Mouse (Mus musculus) liver, embryonic 13.5 days (tissue): ENCODE measurements at regions not wholly inside any gene's neighbourhood (a gene's known extent, or its start where the extent isn't known, plus 50 kb on each side); places are given as distances from the start of the nearest gene placed in this dataset.

Experiments
- ATAC-seq: fragments of 200-750 bp; cut with Nextera tagmentation; 2 replicates; pipeline ENCODE4 v1.8.0; 2017; ENCODE audit warnings: low read depth, mild to moderate bottlenecking, moderate number of reproducible peaks, moderate library complexity
- DNase-seq: peaks from one replicate; pipeline ENCODE4 v3.0.0; 2022
- H3K27ac ChIP-seq: fragments of 300-500 bp; sonication (generic); 2 replicates; pipeline ENCODE4 v1.5.1; 2015; ENCODE audit warnings: moderate library complexity, mild to moderate bottlenecking, inconsistent platforms
- H3K27me3 ChIP-seq: fragments of 300-500 bp; sonication (generic); 2 replicates; pipeline ENCODE4 v1.6.1; 2015; ENCODE audit warnings: mild to moderate bottlenecking, inconsistent platforms
- H3K36me3 ChIP-seq: fragments of 300-500 bp; sonication (generic); 2 replicates; pipeline ENCODE4 v1.6.1; 2015; ENCODE audit warnings: mild to moderate bottlenecking, inconsistent platforms
- H3K4me1 ChIP-seq: fragments of 300-500 bp; sonication (generic); replicated peaks from 2 replicates; pipeline ENCODE4 v1.6.1; 2015; ENCODE audit warnings: inconsistent platforms
- H3K4me2 ChIP-seq: fragments of 300-500 bp; sonication (generic); 2 replicates; pipeline ENCODE4 v1.6.1; 2015; ENCODE audit warnings: inconsistent platforms, mild to moderate bottlenecking, moderate library complexity
- H3K4me3 ChIP-seq: fragments of 300-500 bp; sonication (generic); replicated peaks from 2 replicates; pipeline ENCODE4 v1.5.1; 2015; ENCODE audit warnings: mild to moderate bottlenecking, inconsistent platforms
- H3K9ac ChIP-seq: fragments of 300-500 bp; sonication (generic); 2 replicates; pipeline ENCODE4 v1.6.1; 2015; ENCODE audit warnings: mild to moderate bottlenecking, inconsistent platforms
- H3K9me3 ChIP-seq: fragments of 300-500 bp; sonication (generic); replicated peaks from 2 replicates; pipeline ENCODE4 v1.6.1; 2016; ENCODE audit warnings: inconsistent platforms
- WGBS: fragments of 180-500 bp; shearing (Covaris S2); methylation state at CpG from one replicate; pipeline ENCODE4 v1.1.7; 2015; ENCODE audit not compliant: insufficient replicate concordance; 5-methylcytosine and 5-hydroxymethylcytosine counted together

- DNase-seq (no peak), ATAC-seq (no peak)
- Histone ChIP-seq H3K9me3 (no peaks in the 10 kb centered on the region), H3K4me1 (no peaks in the 10 kb centered on the region), H3K36me3 (no peaks in the 10 kb centered on the region), H3K4me2 (no peak overlapping the region), H3K9ac (no peak overlapping the region), H3K4me3 (no peak overlapping the region), H3K27ac (no peak overlapping the region), H3K27me3 (no peaks in the 10 kb centered on the region)
- 84% methylated on average over 15 of the region's 15 CpGs for WGBS
Measured at GRCm38 (mm10) chr6:143287322-143287721, 120.3 kb downstream of the Etnk1 start.

- Histone ChIP-seq H3K27ac (no peak overlapping the region), H3K9me3 (no peaks in the 10 kb centered on the region), H3K4me3 (no peak overlapping the region), H3K36me3 (no peaks in the 10 kb centered on the region), H3K4me1 (no peaks in the 10 kb centered on the region), H3K9ac (no peak overlapping the region), H3K4me2 (no peak overlapping the region), H3K27me3 (no peaks in the 10 kb centered on the region)
- ATAC-seq = no peak
- DNase-seq = no peak
- WGBS = 75% methylated on average over 19 of the region's 19 CpGs
Measured at GRCm38 (mm10) chr6:143288491-143289130, 121.6 kb downstream of the Etnk1 start.

- no peaks in the 10 kb centered on the region for H3K27me3 ChIP-seq
- H3K9ac ChIP-seq = no peak overlapping the region
- WGBS = 37% methylated on average over 3 of the region's 3 CpGs
- H3K4me2 ChIP-seq = no peak overlapping the region
- H3K36me3 ChIP-seq = no peaks in the 10 kb centered on the region
- no peak for ATAC-seq
- no peaks in the 10 kb centered on the region for H3K9me3 ChIP-seq
- H3K4me1 ChIP-seq = no peaks in the 10 kb centered on the region
- no peak overlapping the region for H3K4me3 ChIP-seq
- H3K27ac ChIP-seq = no peak overlapping the region
- DNase-seq = no peak
Measured at GRCm38 (mm10) chr6:143293648-143294047, 126.6 kb downstream of the Etnk1 start.

GRCm38 (mm10) chr6:143298391-143298790 is 131.4 kb downstream of the Etnk1 start:
- no peaks in the 10 kb centered on the region for H3K4me1 ChIP-seq
- H3K27ac ChIP-seq = no peak overlapping the region
- no peaks in the 10 kb centered on the region for H3K9me3 ChIP-seq
- no peak overlapping the region for H3K4me2 ChIP-seq
- H3K27me3 ChIP-seq = no peaks in the 10 kb centered on the region
- H3K4me3 ChIP-seq = no peak overlapping the region
- H3K9ac ChIP-seq = no peak overlapping the region
- DNase-seq = no peak
- H3K36me3 ChIP-seq = no peaks in the 10 kb centered on the region
- ATAC-seq = no peak
- WGBS = 70% methylated on average over 5 of the region's 5 CpGs

GRCm38 (mm10) chr6:143301414-143301813 is 134.4 kb downstream of the Etnk1 start:
- Histone ChIP-seq H3K27me3 (no peaks in the 10 kb centered on the region), H3K27ac (no peak overlapping the region), H3K36me3 (no peaks in the 10 kb centered on the region), H3K4me3 (no peak overlapping the region), H3K9me3 (no peaks in the 10 kb centered on the region), H3K4me1 (no peaks in the 10 kb centered on the region), H3K4me2 (no peak overlapping the region), H3K9ac (no peak overlapping the region)
- ATAC-seq (no peak), DNase-seq (no peak)
- WGBS = 79% methylated on average over 10 of the region's 10 CpGs

GRCm38 (mm10) chr6:143307327-143307726 is 140.3 kb downstream of the Etnk1 start:
- no peak overlapping the region for H3K9ac ChIP-seq
- no peaks in the 10 kb centered on the region for H3K4me1 ChIP-seq
- no peak overlapping the region for H3K27ac ChIP-seq
- 62% methylated on average over 6 of the region's 6 CpGs for WGBS
- H3K4me3 ChIP-seq = no peak overlapping the region
- H3K9me3 ChIP-seq = 0 out of 2 replicates have a peak, but pooled peaks cover 3% of the 10 kb centered on the region
- DNase-seq = no peak
- ATAC-seq = no peak
- H3K36me3 ChIP-seq = no peaks in the 10 kb centered on the region
- no peaks in the 10 kb centered on the region for H3K27me3 ChIP-seq
- no peak overlapping the region for H3K4me2 ChIP-seq

GRCm38 (mm10) chr6:143315859-143316258 is 148.8 kb downstream of the Etnk1 start:
- DNase-seq (no peak), ATAC-seq (no peak)
- H3K9ac ChIP-seq = no peak overlapping the region
- H3K27ac ChIP-seq = no peak overlapping the region
- no peaks in the 10 kb centered on the region for H3K36me3 ChIP-seq
- no peaks in the 10 kb centered on the region for H3K9me3 ChIP-seq
- H3K4me2 ChIP-seq = no peak overlapping the region
- WGBS = 52% methylated on average over 9 of the region's 9 CpGs
- no peaks in the 10 kb centered on the region for H3K4me1 ChIP-seq
- H3K27me3 ChIP-seq = no peaks in the 10 kb centered on the region
- no peak overlapping the region for H3K4me3 ChIP-seq

GRCm38 (mm10) chr6:143320426-143320825 is 153.4 kb downstream of the Etnk1 start:
- H3K4me3 ChIP-seq = no peak overlapping the region
- WGBS = 52% methylated on average over 7 of the region's 7 CpGs
- DNase-seq (no peak), ATAC-seq (no peak)
- no peak overlapping the region for H3K4me2 ChIP-seq
- no peak overlapping the region for H3K27ac ChIP-seq
- no peaks in the 10 kb centered on the region for H3K4me1 ChIP-seq
- no peak overlapping the region for H3K9ac ChIP-seq
- no peaks in the 10 kb centered on the region for H3K9me3 ChIP-seq
- H3K36me3 ChIP-seq = no peaks in the 10 kb centered on the region
- H3K27me3 ChIP-seq = no peaks in the 10 kb centered on the region

- H3K27ac ChIP-seq = no peak overlapping the region
- no peak overlapping the region for H3K9ac ChIP-seq
- H3K4me3 ChIP-seq = no peak overlapping the region
- no peaks in the 10 kb centered on the region for H3K4me1 ChIP-seq
- H3K9me3 ChIP-seq = 0 out of 2 replicates have a peak, but pooled peaks cover 2% of the 10 kb centered on the region
- no peak overlapping the region for H3K4me2 ChIP-seq
- ATAC-seq = no peak
- DNase-seq = no peak
- no peaks in the 10 kb centered on the region for H3K27me3 ChIP-seq
- no peaks in the 10 kb centered on the region for H3K36me3 ChIP-seq
- WGBS = 43% methylated on average over 8 of the region's 8 CpGs
Measured at GRCm38 (mm10) chr6:143324636-143325035, 157.6 kb downstream of the Etnk1 start.

- no peak overlapping the region for H3K27ac ChIP-seq
- H3K4me1 ChIP-seq = no peaks in the 10 kb centered on the region
- peak overlapping the region; percentile 22; the same call in 1 of the 2 replicates for H3K4me3 ChIP-seq
- no peaks in the 10 kb centered on the region for H3K27me3 ChIP-seq
- H3K9ac ChIP-seq = no peak overlapping the region
- peak overlapping the region; percentile 23 for H3K4me2 ChIP-seq
- ATAC-seq = no peak
- 70% methylated on average over 22 of the region's 22 CpGs for WGBS
- H3K9me3 ChIP-seq = 0 out of 2 replicates have a peak, but pooled peaks cover 2% of the 10 kb centered on the region
- H3K36me3 ChIP-seq = no peaks in the 10 kb centered on the region
- no peak for DNase-seq
Measured at GRCm38 (mm10) chr6:143326956-143327722, 160.1 kb downstream of the Etnk1 start.

- H3K9ac ChIP-seq = no peak overlapping the region
- H3K4me2 ChIP-seq = no peak overlapping the region
- H3K4me1 ChIP-seq = no peaks in the 10 kb centered on the region
- H3K36me3 ChIP-seq = no peaks in the 10 kb centered on the region
- WGBS = 73% methylated on average over 8 of the region's 8 CpGs
- no peak overlapping the region for H3K27ac ChIP-seq
- DNase-seq (no peak), ATAC-seq (no peak)
- no peaks in the 10 kb centered on the region for H3K27me3 ChIP-seq
- H3K9me3 ChIP-seq = 0 out of 2 replicates have a peak, but pooled peaks cover 2% of the 10 kb centered on the region
- no peak overlapping the region for H3K4me3 ChIP-seq
Measured at GRCm38 (mm10) chr6:143327788-143328187, 160.8 kb downstream of the Etnk1 start.

GRCm38 (mm10) chr6:143328202-143328601 is 161.2 kb downstream of the Etnk1 start:
- H3K9me3 ChIP-seq = 0 out of 2 replicates have a peak, but pooled peaks cover 2% of the 10 kb centered on the region
- DNase-seq (no peak), ATAC-seq (no peak)
- H3K4me2 ChIP-seq = no peak overlapping the region
- no peaks in the 10 kb centered on the region for H3K27me3 ChIP-seq
- 74% methylated on average over 9 of the region's 9 CpGs for WGBS
- no peaks in the 10 kb centered on the region for H3K36me3 ChIP-seq
- no peak overlapping the region for H3K4me3 ChIP-seq
- H3K27ac ChIP-seq = no peak overlapping the region
- H3K9ac ChIP-seq = no peak overlapping the region
- no peaks in the 10 kb centered on the region for H3K4me1 ChIP-seq
